Mouse (Mus musculus): ENCODE data around the gene Ssr2.
A peak's percentile ranks its signal among the peaks of the same experiment; 100 is the strongest.

Gene Ssr2

DNA sequence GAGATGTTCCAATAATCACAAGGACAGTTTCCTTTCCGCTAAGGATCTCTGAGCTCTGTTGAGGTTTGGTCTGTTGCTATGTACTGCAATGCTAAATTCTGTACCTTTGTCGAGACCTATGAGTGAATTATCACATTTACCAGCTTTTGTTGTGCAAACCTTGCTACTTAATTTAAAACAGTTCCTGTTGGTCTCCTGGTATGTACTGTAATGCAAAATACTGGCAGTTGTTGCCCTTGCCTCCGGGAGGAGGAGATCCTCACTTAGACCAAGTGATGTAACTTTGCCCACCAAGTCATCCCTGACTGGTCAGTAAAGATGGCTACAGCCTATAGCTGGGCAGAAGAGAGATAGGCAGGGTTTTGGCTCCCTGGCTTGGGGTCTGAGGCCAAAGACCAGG is at the start of gene Ssr2:
Gene Ssr2 (plus strand): TSS at position 337 of the 400 bp plus-strand sequence.
- DNase-seq = no peak

DNA sequence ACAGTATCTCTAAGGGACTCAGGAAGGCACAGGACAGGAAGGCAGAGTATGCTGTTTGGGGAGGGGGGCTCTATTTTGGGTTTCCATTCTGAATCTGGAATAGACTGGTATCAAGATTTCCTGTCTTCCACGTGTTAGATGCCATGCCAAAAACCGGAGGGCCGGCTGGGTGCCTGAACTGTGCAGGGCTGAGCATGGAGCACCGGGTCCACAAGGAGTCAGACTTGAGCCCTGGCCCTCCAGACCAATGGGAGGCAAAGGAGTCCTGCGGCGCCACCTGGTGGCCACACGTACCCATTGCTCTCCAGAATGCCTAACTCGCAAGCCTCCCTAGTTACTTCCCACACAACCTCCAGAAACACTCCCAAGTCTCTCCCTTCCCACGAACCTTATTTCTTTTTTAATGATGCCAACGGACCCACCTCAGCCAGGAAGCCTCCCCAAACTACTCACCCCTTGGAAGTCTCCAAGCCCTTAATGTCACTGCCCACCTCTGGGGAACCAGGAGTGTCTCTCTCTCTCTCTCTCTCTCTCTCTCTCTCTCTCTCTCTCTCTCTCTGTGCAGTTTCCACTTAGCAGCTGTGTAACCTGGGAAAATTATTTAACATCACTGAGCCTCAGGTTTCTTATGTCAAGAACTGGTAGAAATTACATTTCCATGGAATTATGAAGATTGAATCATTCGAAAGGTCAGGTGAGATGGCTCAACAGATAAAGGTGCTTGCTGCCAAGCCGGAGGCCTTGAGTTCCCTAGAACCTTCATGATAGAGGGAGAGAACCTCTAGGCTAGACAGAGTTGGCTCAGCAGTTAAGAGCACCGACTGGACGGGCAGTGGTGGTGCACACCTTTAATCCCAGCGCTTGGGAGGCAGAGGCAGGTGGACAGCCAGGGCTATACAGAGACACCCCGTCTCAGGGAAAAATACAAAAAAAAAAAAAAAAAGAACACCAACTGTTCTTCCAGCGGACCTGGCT is 49.2 kb upstream of the Ssr2 start:
- peak; percentile 91 for DNase-seq

DNA sequence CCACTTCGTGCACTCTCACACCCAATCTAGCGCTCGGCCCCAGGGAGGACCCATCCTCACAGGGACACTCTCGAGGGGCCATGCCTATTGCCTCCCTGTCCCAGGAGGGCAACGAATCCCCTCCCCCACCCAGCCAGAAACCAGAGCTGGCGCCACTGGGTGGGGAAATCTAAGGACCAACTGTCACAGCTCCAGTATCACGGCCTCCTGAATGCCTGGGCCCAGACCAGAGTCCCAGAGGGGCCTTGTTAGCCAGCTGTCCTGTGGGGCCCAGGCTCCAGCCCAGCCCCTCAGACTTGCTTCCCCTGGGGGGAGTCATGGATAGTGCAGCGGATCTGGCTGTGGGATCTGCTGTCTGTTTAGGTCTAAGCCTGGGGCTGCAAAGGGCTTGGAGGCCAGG is 48.1 kb upstream of the Ssr2 start:
- DNase-seq = peak in 1 of 2 experiments; percentile 62

DNA sequence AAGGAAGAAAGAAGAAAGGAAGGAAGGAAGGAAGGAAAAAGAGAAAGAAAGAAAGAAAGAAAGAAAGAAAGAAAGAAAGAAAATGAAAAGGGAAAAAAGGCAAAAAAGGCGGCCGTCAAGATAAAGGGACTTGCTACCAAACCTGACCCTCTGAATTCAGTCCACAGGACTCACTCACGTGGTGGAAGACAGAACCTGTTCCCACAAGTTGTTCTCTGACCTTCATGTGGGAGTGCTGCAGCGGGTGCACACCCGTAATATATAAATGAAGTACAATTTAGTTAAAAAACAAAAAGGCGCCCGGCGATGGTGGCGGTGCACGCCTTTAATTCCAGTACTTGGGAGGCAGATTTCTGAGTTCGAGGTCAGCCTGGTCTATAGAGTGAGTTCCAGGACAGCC is 47.0 kb upstream of the Ssr2 start:
- DNase-seq = no peak

DNA sequence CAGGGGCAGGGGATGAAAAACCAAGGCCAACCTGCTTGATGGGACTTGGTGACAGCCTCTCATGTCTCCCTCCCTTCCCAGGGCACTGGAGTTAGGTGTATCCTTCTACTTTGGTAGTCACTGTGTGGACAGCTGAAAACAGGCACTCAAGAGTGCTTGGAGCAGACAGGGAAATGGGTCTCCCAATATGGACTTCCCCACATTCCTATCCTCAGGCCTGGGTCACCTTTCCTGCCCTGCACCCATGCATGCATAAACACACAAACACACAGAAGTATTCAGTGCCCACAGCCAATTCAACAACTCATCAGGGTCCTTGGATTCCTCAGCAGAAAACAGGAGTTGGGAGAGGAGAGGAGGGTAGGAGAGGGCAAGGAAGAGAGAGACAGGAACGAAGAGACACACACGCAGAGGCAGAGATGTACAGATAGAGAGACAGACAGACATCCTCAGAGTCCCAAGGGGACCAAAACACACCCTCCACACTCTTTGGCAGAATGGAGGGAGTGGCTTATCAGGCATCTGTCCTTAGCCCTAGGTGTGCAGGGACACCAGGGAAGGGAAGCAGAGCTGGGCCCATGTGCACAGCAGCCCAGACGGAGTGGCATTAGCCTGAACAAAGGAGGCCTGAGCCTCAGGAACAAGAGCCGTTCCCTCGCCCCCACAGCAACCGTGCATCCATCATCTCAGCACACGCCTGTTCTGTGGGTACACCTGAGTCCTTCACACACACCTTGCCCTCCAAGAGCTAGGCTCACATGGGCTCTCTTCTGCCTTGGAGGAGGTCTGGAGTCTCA is 46.3 kb upstream of the Ssr2 start:
- DNase-seq = no peak

DNA sequence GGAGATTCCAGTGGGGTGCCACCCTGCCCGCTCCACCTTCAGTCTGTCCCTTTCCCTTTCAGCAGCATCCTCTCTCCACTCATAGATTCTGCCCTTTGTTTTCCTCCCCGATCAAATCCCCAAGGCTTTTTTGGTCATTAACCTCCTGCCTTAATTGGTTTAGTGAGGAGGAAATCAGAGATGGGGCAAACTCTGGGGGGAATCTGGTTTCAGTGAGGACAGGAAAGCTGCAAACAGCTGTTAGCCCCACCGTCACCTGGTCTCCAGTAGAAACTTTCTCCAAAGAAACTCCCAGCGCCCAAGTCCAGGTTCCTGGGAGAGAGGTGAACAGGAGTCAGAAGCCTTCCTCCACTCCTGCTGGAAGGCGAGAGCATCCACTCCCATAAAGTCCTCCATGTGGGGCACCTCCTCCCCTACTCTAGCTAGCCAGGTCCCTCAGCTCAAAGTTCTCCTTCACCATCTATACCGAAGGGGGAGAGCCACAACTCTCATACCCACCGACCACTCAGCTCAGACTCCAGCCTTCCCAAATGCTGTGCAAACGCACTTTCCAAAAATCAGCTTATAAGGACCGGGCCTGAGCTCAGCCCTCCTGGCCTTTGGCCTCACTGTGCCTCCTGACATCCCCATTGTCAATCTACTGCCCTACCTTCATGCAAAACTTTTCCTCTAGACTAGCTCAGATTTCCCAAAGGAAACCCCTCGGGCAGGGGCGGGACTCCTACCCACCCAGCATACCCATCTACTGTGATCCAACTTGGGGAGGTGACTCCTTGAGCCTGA is 45.4 kb upstream of the Ssr2 start:
- DNase-seq = no peak

DNA sequence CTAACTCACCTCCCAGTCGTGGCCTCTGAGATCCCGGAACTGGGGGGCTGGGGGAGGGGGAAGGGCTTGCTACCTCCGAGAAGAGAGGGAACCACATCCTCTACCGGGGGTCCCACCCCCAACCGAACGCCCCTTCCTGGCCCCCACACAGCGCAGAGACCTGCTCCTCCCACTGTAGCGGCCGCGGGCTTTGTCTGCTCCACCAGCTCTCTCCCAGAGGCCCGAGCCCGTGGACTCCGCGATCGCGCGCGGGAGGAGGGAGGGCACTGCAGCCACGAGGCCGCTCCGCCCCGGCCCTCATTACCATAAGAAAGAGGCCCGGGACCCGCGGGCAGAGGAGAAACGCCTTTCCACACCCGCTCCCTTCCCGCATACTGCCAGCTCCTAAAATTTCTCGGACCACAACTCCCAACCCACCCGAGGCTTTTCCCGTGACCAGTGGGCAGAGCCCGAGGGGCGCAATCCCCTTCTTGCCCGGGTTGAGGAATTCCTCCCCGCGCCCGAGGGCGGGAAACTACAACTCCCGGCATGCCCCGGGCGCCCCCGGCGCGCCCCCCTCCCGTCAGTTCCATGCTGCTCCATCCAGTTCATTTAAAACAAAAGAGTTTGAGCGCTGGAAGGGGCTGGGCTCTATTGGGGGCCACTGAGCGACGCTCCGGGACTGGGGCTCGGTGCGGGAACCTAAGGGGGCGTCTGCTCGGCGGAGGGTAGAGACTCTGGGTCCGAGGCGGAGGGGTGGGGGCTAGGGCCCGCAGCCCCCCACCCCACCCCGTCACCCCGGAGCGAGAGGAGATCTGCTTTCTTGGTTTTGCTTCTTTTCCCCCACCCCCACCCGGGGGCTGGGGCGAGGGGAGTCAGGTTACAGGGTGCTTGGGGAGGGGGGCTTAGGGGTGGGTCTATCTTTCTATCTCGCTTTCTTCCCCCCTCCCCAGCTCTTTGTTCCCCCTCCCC is 44.1 kb upstream of the Ssr2 start:
- DNase-seq = peak; percentile 92 to 93

DNA sequence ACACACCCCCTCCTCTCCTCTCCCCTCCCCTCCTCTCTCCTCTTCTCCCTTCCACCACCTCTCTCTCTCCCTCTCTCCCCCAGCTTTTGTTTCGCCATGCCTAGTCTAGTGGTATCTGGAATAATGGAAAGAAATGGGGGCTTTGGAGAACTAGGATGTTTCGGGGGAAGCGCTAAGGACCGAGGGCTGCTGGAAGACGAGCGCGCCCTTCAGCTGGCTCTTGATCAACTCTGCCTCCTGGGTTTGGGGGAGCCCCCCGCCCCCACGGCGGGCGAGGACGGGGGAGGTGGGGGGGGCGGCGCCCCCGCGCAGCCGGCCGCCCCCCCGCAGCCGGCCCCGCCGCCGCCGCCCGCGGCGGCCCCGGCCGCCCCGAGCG is 43.4 kb upstream of the Ssr2 start, which contains the start of gene Mex3a:
Gene Mex3a (plus strand): TSS at position 97 of the 376 bp plus-strand sequence.
- no peak for DNase-seq

DNA sequence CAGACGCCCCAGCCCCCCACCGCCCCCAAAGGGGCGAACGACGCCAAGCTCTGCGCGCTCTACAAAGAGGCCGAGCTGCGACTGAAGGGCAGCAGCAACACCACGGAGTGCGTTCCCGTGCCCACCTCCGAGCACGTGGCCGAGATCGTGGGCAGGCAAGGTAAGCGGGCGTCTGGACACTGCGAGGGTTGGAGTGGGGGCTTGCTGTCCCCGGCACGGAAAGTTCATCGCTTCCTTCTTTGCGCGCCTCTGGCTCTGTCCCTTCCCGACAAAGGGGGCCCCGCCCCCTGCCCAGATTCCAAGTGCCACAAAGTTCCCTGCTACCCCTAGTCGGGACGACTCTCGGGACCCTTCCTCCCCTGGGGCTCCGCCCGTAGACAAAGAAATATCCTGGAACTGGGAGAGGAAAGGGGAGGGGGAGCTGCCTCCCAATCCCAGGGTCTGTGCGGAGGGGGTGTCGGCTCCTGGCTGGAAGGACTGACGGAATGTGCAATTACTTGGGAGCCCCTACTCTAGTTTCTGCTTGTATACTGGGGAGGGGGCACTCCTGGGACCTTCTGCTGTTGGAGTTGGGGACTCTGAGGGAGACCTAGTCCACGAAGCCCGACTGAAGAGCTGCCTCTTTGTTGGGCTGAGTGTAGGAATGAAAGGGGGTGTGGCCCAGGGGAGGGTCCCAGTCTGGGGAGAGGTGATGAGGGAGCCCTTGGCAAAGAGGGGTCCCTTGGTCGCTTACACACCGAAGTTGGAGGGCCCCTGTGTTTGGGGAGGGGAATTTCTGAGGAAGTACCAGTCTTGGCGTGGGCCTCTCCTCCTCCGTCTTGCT is 42.8 kb upstream of the Ssr2 start:
- DNase-seq = peak; percentile 48 to 65

DNA sequence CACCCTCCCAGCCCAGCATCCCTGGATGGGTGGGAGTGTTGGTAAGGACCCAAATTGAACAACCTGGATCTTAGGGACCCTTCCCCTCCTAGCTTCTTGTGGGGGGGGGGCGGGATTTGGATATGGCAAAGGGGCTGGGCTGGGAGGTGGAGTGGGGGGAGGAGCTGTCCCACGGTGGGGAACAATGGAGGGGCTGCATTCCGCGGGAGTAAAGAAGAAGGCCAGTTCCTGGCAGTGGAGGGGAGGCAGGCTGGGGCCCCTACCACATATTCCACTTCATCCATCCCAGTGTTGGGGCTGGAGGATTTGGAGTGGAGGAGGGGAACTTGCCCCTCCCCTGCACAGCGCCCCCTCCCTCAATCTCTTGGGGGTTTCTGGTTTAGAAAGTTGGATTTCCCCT is 42.0 kb upstream of the Ssr2 start:
- DNase-seq = no peak

DNA sequence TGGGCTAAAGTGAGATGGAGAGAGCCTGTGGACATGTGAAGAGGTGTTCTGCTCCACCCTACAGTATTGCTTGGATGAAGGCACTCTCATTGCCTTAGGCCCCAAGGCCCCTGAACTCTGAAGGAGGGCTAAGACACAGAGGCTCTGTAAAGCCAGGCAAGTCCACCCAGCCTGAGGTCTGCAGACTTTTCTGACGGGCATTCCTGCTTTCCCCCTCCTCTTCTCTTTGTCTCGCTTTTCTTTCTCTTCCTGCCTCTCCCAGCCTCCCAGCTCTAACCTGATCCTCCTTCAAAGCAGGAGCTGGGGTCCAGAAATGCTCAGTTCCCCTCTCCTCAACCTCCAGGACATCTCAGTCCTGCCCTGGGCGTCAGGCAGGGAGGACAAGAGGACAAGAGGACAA is 40.7 kb upstream of the Ssr2 start:
- no peak for DNase-seq

DNA sequence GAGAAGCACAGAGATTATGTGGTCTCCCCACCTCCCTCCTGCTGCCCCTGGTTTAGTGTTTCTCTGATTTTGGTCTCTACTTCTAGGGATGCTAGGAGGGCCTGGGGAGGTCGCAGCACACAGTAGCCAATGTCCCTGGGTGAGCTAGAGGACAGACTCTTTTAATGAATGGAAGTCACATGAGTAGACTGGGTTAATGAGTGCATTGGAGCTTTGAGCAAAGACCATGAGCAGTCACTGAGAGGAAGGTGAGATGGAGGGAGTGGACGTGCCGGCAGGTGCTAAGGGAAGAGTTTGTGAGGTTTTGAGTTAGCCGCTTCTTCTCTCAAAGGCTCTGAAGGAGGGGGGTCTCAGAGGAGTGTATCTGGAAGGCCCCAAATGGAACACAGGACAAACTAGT is 40.1 kb upstream of the Ssr2 start:
- DNase-seq = no peak

DNA sequence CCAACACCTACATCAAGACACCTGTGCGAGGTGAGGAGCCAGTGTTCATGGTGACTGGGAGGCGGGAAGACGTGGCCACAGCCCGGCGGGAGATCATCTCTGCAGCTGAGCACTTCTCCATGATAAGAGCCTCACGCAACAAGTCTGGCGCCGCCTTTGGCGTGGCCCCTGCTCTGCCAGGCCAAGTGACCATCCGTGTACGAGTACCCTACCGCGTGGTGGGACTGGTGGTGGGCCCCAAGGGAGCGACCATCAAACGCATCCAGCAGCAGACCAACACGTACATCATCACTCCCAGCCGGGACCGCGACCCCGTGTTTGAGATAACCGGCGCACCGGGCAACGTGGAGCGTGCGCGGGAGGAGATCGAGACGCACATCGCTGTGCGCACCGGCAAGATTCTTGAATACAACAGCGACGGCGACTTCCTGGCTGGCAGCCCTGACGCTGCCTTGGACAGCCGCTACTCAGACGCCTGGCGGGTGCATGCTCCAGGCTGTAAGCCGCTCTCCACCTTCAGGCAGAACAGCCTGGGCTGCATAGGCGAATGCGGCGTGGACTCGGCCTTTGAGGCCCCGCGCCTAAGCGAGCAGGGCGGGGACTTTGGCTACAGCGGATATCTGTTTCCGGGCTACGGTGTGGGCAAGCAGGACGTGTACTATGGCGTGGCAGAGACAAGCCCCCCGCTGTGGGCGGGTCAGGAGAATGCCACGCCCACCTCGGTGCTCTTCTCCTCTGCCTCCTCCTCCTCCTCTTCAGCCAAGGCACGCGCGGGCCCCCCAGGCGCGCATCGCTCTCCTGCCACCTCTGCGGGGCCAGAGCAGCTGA is 39.4 kb upstream of the Ssr2 start:
- DNase-seq = peak; percentile 84 to 90

DNA sequence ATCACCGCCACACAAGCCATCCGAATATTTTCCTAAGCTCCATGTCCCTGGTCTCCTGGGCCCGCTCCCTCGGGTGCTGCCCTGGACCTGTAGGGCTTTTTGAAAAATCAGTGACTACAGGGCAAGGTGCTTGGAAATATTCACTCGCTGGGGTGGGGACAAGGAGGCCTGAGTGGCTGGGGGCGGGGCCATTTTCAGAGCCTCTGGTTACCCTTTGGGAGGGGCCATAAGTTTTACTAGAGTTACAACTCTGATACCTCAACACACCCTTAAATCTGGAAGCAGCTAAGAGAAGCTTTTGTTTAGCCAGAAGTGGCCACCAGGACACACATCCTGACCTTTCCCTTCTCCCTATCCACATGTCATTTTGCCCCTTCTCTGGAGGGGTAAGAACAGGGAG is 38.5 kb upstream of the Ssr2 start:
- DNase-seq = peak in 1 of 2 experiments; percentile 30

DNA sequence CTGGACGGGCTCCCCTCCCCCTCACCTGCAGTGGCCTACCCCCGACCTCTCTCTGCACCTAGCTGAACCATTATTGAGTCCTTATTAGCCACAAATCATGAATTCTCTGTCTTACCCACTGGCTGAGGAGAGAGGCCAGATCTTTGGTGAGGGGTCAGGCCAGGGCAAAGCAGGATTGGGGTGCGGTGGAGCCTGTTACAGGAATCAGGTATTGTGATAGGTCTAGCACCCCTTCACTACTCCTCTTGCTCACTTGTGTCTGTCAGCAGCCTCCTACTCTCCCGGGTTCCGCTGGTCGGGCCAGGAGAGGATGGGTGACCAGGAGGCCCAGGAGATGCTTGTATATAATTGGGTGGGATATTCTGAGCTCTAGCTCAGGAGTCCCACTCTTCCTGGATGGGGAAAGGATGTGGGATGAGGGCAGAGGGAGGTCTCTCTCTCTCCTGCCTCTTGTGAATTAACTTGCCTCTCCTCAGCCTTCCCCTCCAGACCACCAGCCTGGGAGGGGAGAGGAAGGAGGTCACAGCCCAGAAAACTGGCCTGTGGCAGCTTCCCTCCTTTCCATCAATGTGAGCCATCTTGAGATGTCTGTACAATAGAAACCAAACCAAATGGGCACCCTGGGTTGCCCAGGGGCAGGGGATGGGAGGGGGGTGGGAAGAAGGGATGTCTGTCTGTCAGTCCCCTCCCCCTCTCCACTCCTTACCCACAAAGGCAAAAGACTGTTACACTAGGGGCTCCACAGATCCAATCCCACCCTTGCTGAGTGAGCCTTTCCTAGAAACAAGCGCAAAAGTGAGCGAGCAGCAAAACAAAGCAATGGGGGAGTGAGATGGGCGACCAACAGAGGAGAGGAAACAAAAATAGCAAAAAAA is 37.2 kb upstream of the Ssr2 start:
- no peak for DNase-seq

DNA sequence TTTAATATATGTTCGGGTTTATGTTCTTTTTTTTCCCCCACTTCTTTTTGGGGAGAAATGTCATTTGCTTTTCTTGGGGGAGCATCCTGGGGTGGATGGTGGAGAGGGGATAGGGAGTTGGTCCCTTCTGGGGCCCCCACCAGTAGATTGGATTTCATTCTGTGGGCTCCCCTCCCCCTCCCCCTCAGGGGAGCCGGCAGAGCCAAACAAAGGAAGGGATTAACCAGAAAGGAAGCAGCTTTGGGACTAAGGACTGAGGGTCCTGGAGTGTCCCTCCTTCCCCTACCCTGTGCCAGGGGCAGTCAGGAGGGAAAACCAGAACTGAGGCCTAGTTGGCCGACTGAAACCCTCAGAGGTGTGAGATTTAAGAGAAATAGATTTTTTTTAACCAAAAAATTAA is 36.3 kb upstream of the Ssr2 start:
- DNase-seq = no peak

DNA sequence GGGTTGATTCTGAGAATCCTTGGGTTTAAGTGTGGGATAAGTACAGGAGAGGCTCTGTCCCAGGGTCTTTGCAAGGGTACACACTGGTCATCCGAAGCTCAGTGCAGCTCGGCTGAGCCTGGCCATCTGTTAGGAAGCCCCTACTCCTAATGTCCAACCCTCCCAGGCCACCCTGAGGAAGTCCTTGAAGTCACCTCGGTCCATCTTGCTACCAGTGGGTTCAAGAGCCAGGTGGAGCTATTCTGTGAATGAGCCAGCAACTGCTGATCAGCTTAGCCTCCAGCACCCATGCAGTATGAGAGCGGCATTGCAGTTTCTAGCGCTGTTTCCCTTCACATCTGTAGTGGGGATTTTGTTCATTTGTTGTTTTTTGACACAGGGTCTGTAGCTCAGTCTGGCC is 35.6 kb upstream of the Ssr2 start:
- no peak for DNase-seq

DNA sequence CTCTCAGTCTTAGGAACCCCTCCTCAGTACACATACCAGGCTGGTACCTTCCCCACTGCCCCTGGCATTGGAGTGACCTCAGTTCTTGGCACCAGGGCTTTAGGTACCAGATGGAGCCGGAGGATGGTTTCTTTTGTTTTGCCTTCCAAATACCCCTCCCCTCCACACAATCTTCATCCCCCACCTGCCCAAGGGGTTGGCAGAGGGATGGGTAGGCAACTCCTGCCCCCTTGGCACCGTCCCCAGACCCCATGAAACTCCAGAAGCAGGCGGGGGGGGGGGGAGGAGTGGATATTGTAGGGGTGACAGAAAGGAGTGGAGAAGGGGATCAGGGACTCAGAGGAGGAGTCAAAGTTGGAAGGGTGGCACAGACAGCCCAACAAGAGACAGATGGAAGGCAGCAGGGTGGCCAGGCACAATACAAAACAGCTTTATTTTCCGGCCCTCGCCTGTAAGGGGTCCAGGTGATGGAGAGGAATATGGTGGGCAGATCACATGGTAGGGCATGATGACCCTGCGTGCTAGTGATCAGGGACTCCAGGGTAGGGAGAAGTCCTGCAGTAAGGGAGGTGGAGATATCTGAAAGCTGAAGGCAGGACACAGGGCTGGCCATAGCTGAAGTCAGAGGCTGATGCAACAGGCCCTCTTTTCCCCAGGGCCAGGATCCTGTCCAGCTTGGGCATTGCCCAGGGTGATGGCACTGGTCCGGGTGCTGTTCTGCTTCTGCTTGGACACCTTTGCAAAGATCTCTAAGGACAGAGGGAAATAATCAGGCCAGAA is 33.9 kb upstream of the Ssr2 start:
- DNase-seq = peak in 1 of 2 experiments; percentile 18

All from lung, postnatal 4 days (tissue).